Mouse (Mus musculus) olfactory bulb, adult 2 months (tissue): ENCODE data around the gene Gm11084.

ENCODE experiments used
- CTCF ChIP-seq: fragments of 200-500 bp; IDR thresholded peaks from 2 replicates; pipeline ENCODE4 v1.5.1; 2012; ENCODE audit warnings: low read depth, mild to moderate bottlenecking, low read length, moderate library complexity; ENCODE audit not compliant: insufficient read depth
- POLR2A ChIP-seq: fragments of 200-500 bp; IDR thresholded peaks from 2 replicates; pipeline ENCODE4 v1.6.1; 2012; ENCODE audit warnings: mild to moderate bottlenecking, low read depth, low read length, moderate library complexity; ENCODE audit not compliant: insufficient read depth

GRCm38 (mm10) chr2:72982110-72982785 lies 4.3 kb downstream of the Gm11084 start:
- TF ChIP-seq POLR2A, result no peak
- no peak for TF ChIP-seq CTCF
